Mouse (Mus musculus): ENCODE results near the gene Gabrb1. TPM values are rescaled to one million over a fixed set of nuclear protein-coding genes. Genes with fewer than 3 reads are reported as not detected.

The Gabrb1 gene
- total and polyA plus RNA-seq, 3 experiments, result 0.03 TPM; not detected in 2

DNA sequence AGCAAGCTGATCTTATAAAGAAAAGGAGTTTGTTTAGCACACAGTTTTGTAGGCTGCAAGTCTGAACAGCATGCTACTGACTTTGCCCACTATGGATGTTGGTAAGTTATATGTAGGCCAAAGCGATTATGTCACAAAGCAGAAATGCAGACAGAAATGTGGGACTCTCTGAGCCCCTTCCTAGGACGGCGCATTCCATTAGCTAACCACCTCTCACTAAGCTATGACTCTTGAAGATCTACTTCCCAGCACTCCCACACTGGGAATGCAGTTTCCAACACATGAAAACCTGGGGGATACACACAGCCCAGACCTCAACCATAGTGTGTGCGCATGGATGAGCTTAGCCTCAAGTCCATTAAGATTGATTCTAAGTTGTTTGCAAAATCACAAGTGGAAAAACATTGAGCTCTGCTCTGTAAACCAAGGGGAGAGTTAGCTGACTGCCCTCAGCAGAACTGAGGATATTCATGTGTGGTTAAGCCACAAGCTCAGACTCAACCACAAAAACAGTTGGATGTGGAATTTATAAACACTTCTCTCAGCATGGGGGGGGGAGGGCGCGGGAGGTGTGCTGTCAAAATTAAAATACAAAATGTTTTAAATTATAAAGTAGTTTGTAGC, 464.6 kb downstream of the Gabrb1 start:
- Histone ChIP-seq H3K79me2 (ENCODE audit: control insufficient read depth, insufficient read depth, low read length, poor library complexity) (no peaks in the 10 kb centered on the region), H3K4me3 (ENCODE audit: control insufficient read depth in 1 of 2, insufficient read depth in 1 of 2, low read depth in 2 of 2, low read length in 2 of 2) (no peak overlapping the region), H3K27ac (ENCODE audit: control insufficient read depth, low read depth, low read length) (no peak overlapping the region), H3K27me3 (ENCODE audit: control insufficient read depth in 1 of 2, insufficient read depth in 2 of 2, low read length in 2 of 2) (no peaks in the 10 kb centered on the region; a peak in 1 of 4 replicates), H3K4me1 (ENCODE audit: control insufficient read depth in 1 of 2, insufficient read depth in 2 of 2, low read length in 2 of 2) (no peaks in the 10 kb centered on the region), H3K9me3 (replicated peaks; ENCODE audit: insufficient read depth, low read length) (no peaks in the 10 kb centered on the region), H3K36me3 (ENCODE audit: control insufficient read depth in 1 of 2, insufficient read depth in 2 of 2, low read length in 2 of 2) (no peaks in the 10 kb centered on the region), H3K9ac (ENCODE audit: control insufficient read depth, low read depth, low read length, poor library complexity, severe bottlenecking) (no peak overlapping the region)
- DNase-seq (ENCODE audit: low read depth, low spot score), result no peak
- TF ChIP-seq ZNF384 (IDR thresholded peaks at IDR 0.05; ENCODE audit: low read depth, low read length) (no peak), TCF12 (IDR thresholded peaks at IDR 0.05; ENCODE audit: low read depth, low read length) (no peak), NELFE (IDR thresholded peaks at IDR 0.05; ENCODE audit: low read depth, low read length) (no peak), USF2 (IDR thresholded peaks at IDR 0.05; ENCODE audit: borderline replicate concordance in 1 of 2, insufficient read depth in 1 of 2, low read depth in 1 of 2, low read length in 2 of 2) (no peak), E2F4 (IDR thresholded peaks at IDR 0.05; ENCODE audit: borderline replicate concordance, low read depth, low read length) (no peak), MYB (IDR thresholded peaks at IDR 0.05; ENCODE audit: low read depth, low read length) (no peak)

DNA sequence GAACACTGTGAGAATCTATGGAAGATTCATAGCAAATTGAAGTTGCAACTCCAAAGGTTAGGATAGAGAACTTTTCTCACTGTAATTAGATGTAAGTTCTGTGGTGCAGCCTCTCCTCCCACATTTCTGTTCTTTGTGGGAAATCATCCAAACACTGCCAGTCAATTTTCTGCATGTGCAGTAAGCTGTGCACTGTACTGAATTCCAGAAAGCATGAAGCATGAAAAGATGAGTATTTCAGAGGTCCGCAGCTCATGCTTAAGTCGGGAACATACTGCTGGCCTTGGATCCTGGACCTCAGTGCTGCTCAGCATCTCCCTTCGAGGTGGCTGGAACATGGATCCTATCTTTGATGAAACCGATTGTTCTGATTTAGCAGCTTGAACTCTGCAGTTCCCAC, 468.8 kb downstream of the Gabrb1 start:
- H3K79me2 ChIP-seq (ENCODE audit: control insufficient read depth, insufficient read depth, low read length, poor library complexity), result no peaks in the 10 kb centered on the region
- H3K27me3 ChIP-seq (ENCODE audit: control insufficient read depth in 1 of 2, insufficient read depth in 2 of 2, low read length in 2 of 2), result peaks cover 0 to 2% of the 10 kb centered on the region in 2 experiments; a peak in 2 of 4 replicates
- no peak overlapping the region for H3K9ac ChIP-seq (ENCODE audit: control insufficient read depth, low read depth, low read length, poor library complexity, severe bottlenecking)
- H3K4me1 ChIP-seq (ENCODE audit: control insufficient read depth in 1 of 2, insufficient read depth in 2 of 2, low read length in 2 of 2), result no peaks in the 10 kb centered on the region
- H3K36me3 ChIP-seq (ENCODE audit: control insufficient read depth in 1 of 2, insufficient read depth in 2 of 2, low read length in 2 of 2), result no peaks in the 10 kb centered on the region
- TF ChIP-seq MXI1 (IDR thresholded peaks at IDR 0.05; ENCODE audit: low read depth, low read length) (no peak), ZMIZ1 (IDR thresholded peaks at IDR 0.05; ENCODE audit: low read depth, low read length) (no peak), POLR2A (IDR thresholded peaks at IDR 0.05; ENCODE audit: control insufficient read depth in 1 of 2, insufficient read depth in 1 of 2, low read depth in 1 of 2, low read length in 2 of 2, poor library complexity in 1 of 2) (no peak), TBP (IDR thresholded peaks at IDR 0.05; ENCODE audit: low read depth, low read length) (no peak), MAFK (IDR thresholded peaks at IDR 0.05; ENCODE audit: borderline replicate concordance, low read depth, low read length) (no peak)
- no peak overlapping the region for H3K4me3 ChIP-seq (ENCODE audit: control insufficient read depth in 1 of 2, insufficient read depth in 1 of 2, low read depth in 2 of 2, low read length in 2 of 2)
- H3K9me3 ChIP-seq (replicated peaks; ENCODE audit: insufficient read depth, low read length), result no peaks in the 10 kb centered on the region
- no peak overlapping the region for H3K27ac ChIP-seq (ENCODE audit: control insufficient read depth, low read depth, low read length)
- DNase-seq (ENCODE audit: low read depth, low spot score), result no peak

GRCm38 (mm10) chr5:72133906-72134305, 476.0 kb downstream of the Gabrb1 start:
- Histone ChIP-seq H3K9ac (ENCODE audit: control insufficient read depth, low read depth, low read length, poor library complexity, severe bottlenecking) (no peak overlapping the region), H3K9me3 (replicated peaks; ENCODE audit: insufficient read depth, low read length) (no peaks in the 10 kb centered on the region), H3K4me1 (ENCODE audit: control insufficient read depth in 1 of 2, insufficient read depth in 2 of 2, low read length in 2 of 2) (no peaks in the 10 kb centered on the region), H3K4me3 (ENCODE audit: control insufficient read depth in 1 of 2, insufficient read depth in 1 of 2, low read depth in 2 of 2, low read length in 2 of 2) (no peak overlapping the region), H3K79me2 (ENCODE audit: control insufficient read depth, insufficient read depth, low read length, poor library complexity) (no peaks in the 10 kb centered on the region), H3K36me3 (ENCODE audit: control insufficient read depth in 1 of 2, insufficient read depth in 2 of 2, low read length in 2 of 2) (no peaks in the 10 kb centered on the region), H3K27me3 (ENCODE audit: control insufficient read depth in 1 of 2, insufficient read depth in 2 of 2, low read length in 2 of 2) (peaks cover 0 to 2% of the 10 kb centered on the region in 2 experiments; a peak in 1 of 4 replicates), H3K27ac (ENCODE audit: control insufficient read depth, low read depth, low read length) (no peak overlapping the region)
- DNase-seq (ENCODE audit: low read depth, low spot score), result no peak
- TF ChIP-seq EP300 (IDR thresholded peaks at IDR 0.05; ENCODE audit: low read depth in 1 of 2, low read length in 2 of 2) (no peak), ETS1 (IDR thresholded peaks at IDR 0.05; ENCODE audit: low read depth, low read length) (no peak), RCOR1 (IDR thresholded peaks at IDR 0.05; ENCODE audit: low read depth, low read length) (no peak), ZC3H11A (IDR thresholded peaks at IDR 0.05; ENCODE audit: low read depth, low read length) (no peak), POLR2AphosphoS2 (IDR thresholded peaks at IDR 0.05; ENCODE audit: low read length) (no peak), SIN3A (IDR thresholded peaks at IDR 0.05; ENCODE audit: low read length) (no peak), NELFE (IDR thresholded peaks at IDR 0.05; ENCODE audit: low read depth, low read length) (no peak), MAZ (IDR thresholded peaks at IDR 0.05; ENCODE audit: low read depth, low read length) (no peak), SMC3 (IDR thresholded peaks at IDR 0.05; ENCODE audit: low read depth, low read length) (no peak), ELF1 (IDR thresholded peaks at IDR 0.05; ENCODE audit: low read depth, low read length) (no peak), NRF1 (IDR thresholded peaks at IDR 0.05; ENCODE audit: insufficient read depth, low read depth, low read length, poor library complexity, severe bottlenecking) (no peak), CHD1 (IDR thresholded peaks at IDR 0.05; ENCODE audit: low read depth, low read length) (no peak), TAL1 (IDR thresholded peaks at IDR 0.05; ENCODE audit: low read length) (no peak), GATA1 (IDR thresholded peaks at IDR 0.05; ENCODE audit: low read depth, low read length) (no peak), E2F4 (IDR thresholded peaks at IDR 0.05; ENCODE audit: borderline replicate concordance, low read depth, low read length) (no peak), MYB (IDR thresholded peaks at IDR 0.05; ENCODE audit: low read depth, low read length) (no peak), BHLHE40 (IDR thresholded peaks at IDR 0.05; ENCODE audit: borderline replicate concordance, low read depth, low read length) (no peak), ZKSCAN1 (IDR thresholded peaks at IDR 0.05; ENCODE audit: low read depth, low read length) (no peak)

Measured in MEL (cell line).